Mouse (Mus musculus): ENCODE results near the gene Als2.

Als2 gene

GRCm38 (mm10) chr1:59166232-59166905 lies 70.7 kb downstream of the Als2 start:
- DNase-seq (ENCODE audit: low spot score in 2 of 2): no peak

GRCm38 (mm10) chr1:59163918-59164317 lies 73.1 kb downstream of the Als2 start:
- no peak for DNase-seq (ENCODE audit: low spot score in 2 of 2)

- no peak for DNase-seq (ENCODE audit: low spot score in 2 of 2)
Measured at GRCm38 (mm10) chr1:59163030-59163461, 74.0 kb downstream of the Als2 start, which contains the start of gene Mpp4. TSS of gene Mpp4 (minus strand) at chr1:59163389.

GRCm38 (mm10) chr1:59162309-59163024 lies 74.6 kb downstream of the Als2 start:
- no peak for DNase-seq (ENCODE audit: low spot score in 2 of 2)

- DNase-seq (ENCODE audit: low spot score in 2 of 2): no peak
Measured at GRCm38 (mm10) chr1:59161396-59161795, 75.6 kb downstream of the Als2 start.

- DNase-seq (ENCODE audit: low spot score in 2 of 2): no peak
Measured at GRCm38 (mm10) chr1:59160871-59161270, 76.2 kb downstream of the Als2 start.

GRCm38 (mm10) chr1:59159136-59159535 lies 77.9 kb downstream of the Als2 start:
- DNase-seq (ENCODE audit: low spot score in 2 of 2): no peak

GRCm38 (mm10) chr1:59158498-59158897 lies 78.5 kb downstream of the Als2 start:
- DNase-seq (ENCODE audit: low spot score in 2 of 2): no peak

- no peak for DNase-seq (ENCODE audit: low spot score in 2 of 2)
Measured at GRCm38 (mm10) chr1:59157846-59158245, 79.2 kb downstream of the Als2 start.

- DNase-seq (ENCODE audit: low spot score in 2 of 2): no peak
Measured at GRCm38 (mm10) chr1:59152346-59152745, 84.7 kb downstream of the Als2 start.

GRCm38 (mm10) chr1:59150542-59150941 lies 86.5 kb downstream of the Als2 start:
- no peak for DNase-seq (ENCODE audit: low spot score in 2 of 2)

GRCm38 (mm10) chr1:59144543-59144942 lies 92.5 kb downstream of the Als2 start:
- peak in 1 of 2 experiments; percentile 22 for DNase-seq (ENCODE audit: low spot score in 2 of 2)

- DNase-seq (ENCODE audit: low spot score in 2 of 2): peak; percentile 39 to 68
Measured at GRCm38 (mm10) chr1:59142809-59143208, 94.2 kb downstream of the Als2 start.

- DNase-seq (ENCODE audit: low spot score in 2 of 2): no peak
Measured at GRCm38 (mm10) chr1:59134419-59134818, 102.6 kb downstream of the Als2 start.

GRCm38 (mm10) chr1:59128879-59129278 lies 108.2 kb downstream of the Als2 start:
- DNase-seq (ENCODE audit: low spot score in 2 of 2): no peak

GRCm38 (mm10) chr1:59125558-59125957 lies 111.5 kb downstream of the Als2 start:
- no peak for DNase-seq (ENCODE audit: low spot score in 2 of 2)

- DNase-seq (ENCODE audit: low spot score in 2 of 2): peak; percentile 72 to 81
Measured at GRCm38 (mm10) chr1:59119720-59120457, 117.1 kb downstream of the Als2 start, which contains the start of gene Tmem237. TSS of gene Tmem237 (minus strand) at chr1:59120408.

Measured in spleen, postnatal 14 days (tissue).